Mouse (Mus musculus) E14TG2a.4 (cell line): ENCODE measurements around the gene Pde6h.

Source experiments
- CTCF ChIP-seq: conservative IDR thresholded peaks from 2 replicates; pipeline ENCODE4 v1.5.1; 2014; ENCODE audit warnings: low read length
- POU5F1 ChIP-seq: IDR thresholded peaks from 2 replicates; pipeline ENCODE4 v1.6.1; 2014; ENCODE audit warnings: low read length, borderline replicate concordance

- TF ChIP-seq CTCF (no peak), POU5F1 (no peak)
Measured at GRCm38 (mm10) chr6:136939326-136940187, 15.9 kb downstream of the Pde6h start.
